Mouse (Mus musculus) left cerebral cortex, adult 2 months (tissue): Measurements from ENCODE around the gene Abhd14b. TPM values are rescaled to one million over a fixed set of nuclear protein-coding genes. Genes with fewer than 3 reads are reported as not detected.
A peak's percentile ranks its signal among the peaks of the same experiment; 100 is the strongest.

Experiments used
- DNase-seq, 2 experiments: peaks; one replicate each; pipeline ENCODE4 v3.0.0; 2021 to 2022; ENCODE audit warnings: low spot score in 2 of 2, mixed read lengths in 1 of 2; ENCODE audit errors: extremely low spot score in 1 of 2
- H3K27ac ChIP-seq: fragments of 200-600 bp; 2 replicates; pipeline ENCODE4 v1.8.1; 2022
- H3K4me3 ChIP-seq: fragments of 200-600 bp; 2 replicates; pipeline ENCODE4 v1.8.1; 2022
- CTCF ChIP-seq: fragments of 200-600 bp; IDR thresholded peaks from 2 replicates; pipeline ENCODE4 v1.8.1; 2022; ENCODE audit warnings: antibody characterized with exemption, mild to moderate bottlenecking, moderate library complexity
- intact Hi-C: fragments of 180-260 bp; cut with DNase I; formaldehyde crosslinking; loops from one replicate; pipeline ENCODE4 v1.15.1; 2025
- total RNA-seq, 2 experiments: library from RNA; stranded (reverse); gene quantifications; 2 replicates each; pipeline ENCODE4 v1.2.3; 2021

Abhd14b gene
- total RNA-seq, 2 experiments from 2014 or later, result 12.2 to 14.1 TPM

GRCm38 (mm10) chr9:106473081-106473752 is 26.0 kb downstream of the Abhd14b start:
- intact Hi-C loops, result loop anchor here (5.0 kb wide), 1 partner anchor 106 kb away; the partner anchor contains the start of gene Dusp7
- DNase-seq, result peak in 1 of 2 experiments; percentile 9
- H3K4me3 ChIP-seq, result no peak overlapping the region
- peak overlapping the region; percentile 83 for H3K27ac ChIP-seq
- TF ChIP-seq CTCF, result no peak

DNA sequence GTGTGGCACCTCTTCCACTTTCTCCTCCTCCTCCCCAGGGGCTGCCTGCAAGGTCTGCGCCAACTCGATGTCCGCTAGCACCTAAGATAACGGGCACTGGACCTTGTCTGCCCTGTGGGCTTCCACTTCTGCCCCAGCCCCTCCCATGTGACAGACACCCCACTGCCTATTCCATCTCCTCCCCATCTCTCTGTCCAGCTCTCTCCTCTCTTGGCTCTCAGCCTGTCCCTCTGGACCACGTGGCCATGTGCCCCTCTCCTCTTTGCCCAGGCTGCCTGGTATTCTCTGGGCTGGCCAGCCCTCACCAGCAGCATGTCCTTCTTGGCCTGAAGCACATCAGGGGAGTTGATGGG is 26.5 kb downstream of the Abhd14b start:
- no peak overlapping the region for H3K4me3 ChIP-seq
- H3K27ac ChIP-seq, result 0 out of 2 replicates have a peak overlapping the region, but pooled peaks have one; percentile 2
- DNase-seq, result peak; percentile 9 to 13
- TF ChIP-seq CTCF, result no peak
- intact Hi-C loops, result loop anchor here (5.0 kb wide), 1 partner anchor 106 kb away; the partner anchor contains the start of gene Dusp7

DNA sequence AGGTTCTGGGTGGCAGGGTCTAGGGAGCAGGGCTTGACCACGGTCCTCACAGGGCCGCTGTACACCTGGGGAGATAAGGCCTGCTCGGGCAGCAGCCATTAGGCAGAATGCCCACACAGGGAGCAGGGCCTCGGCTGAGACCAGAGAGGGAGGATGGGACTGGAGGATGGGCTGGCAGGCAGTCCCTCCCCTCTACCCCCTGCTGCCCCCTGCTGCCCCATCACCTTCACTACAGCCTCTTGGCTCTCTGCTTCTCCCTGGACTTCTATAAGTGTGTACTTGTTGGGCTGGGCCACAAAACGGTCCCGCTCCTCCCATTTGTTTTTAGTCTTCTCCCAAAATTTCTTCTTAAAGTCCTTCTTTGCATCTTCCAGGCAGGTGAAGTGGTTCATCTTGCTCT is 27.2 kb downstream of the Abhd14b start:
- peak; percentile 49 to 61 for DNase-seq
- intact Hi-C loops, result loop anchor here (5.0 kb wide), 1 partner anchor 107 kb away; the partner anchor contains the start of gene Dusp7
- TF ChIP-seq CTCF, result peak; percentile 67
- H3K4me3 ChIP-seq, result no peak overlapping the region
- H3K27ac ChIP-seq, result no peak overlapping the region

DNA sequence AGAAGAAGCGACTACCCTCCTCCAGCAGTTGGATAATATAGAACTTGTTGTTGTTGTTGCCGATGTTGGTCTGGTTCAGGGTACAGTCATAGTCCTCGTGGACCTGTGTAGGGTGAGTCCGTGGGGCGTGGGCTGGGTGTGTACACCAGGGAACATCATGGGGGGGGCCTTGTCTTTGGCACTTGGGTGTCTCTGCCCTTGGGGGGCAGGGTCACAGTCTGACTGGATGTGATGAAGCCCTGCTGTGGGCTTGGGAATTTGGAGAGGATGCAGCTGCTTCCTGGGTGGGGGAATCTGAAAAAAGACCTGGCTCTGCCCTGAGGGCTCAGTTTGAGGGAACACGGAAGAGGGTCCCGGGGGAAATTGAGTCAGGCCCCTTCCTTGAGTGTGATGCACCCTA is 27.8 kb downstream of the Abhd14b start:
- no peak overlapping the region for H3K27ac ChIP-seq
- intact Hi-C loops, result no loop called here
- no peak for TF ChIP-seq CTCF
- no peak overlapping the region for H3K4me3 ChIP-seq
- DNase-seq, result peak; percentile 7 to 8

GRCm38 (mm10) chr9:106475663-106476001 is 28.4 kb downstream of the Abhd14b start, which contains the start of gene Rrp9:
Gene Rrp9, plus strand, starts transcription at chr9:106475963.
- DNase-seq, result peak; percentile 10 to 16
- Histone ChIP-seq H3K27ac (peak within 1 kb of the TSS; percentile 84), H3K4me3 (peak within 1 kb of the TSS; percentile 28; the same call in 1 of the 2 replicates)
- no peak for TF ChIP-seq CTCF
- intact Hi-C loops, result loop anchor here (1.0 to 2.0 kb wide), 3 partner anchors 27 to 187 kb away; partner anchors contain the start of gene Rpl29

GRCm38 (mm10) chr9:106476002-106476923 is 29.0 kb downstream of the Abhd14b start:
- DNase-seq, result peak; percentile 29 to 31
- no peak for TF ChIP-seq CTCF
- Histone ChIP-seq H3K27ac (peak overlapping the region; percentile 84), H3K4me3 (peak overlapping the region; percentile 28; the same call in 1 of the 2 replicates)
- intact Hi-C loops, result loop anchor here (1.0 to 2.0 kb wide), 3 partner anchors 28 to 187 kb away; partner anchors contain the start of gene Rpl29

DNA sequence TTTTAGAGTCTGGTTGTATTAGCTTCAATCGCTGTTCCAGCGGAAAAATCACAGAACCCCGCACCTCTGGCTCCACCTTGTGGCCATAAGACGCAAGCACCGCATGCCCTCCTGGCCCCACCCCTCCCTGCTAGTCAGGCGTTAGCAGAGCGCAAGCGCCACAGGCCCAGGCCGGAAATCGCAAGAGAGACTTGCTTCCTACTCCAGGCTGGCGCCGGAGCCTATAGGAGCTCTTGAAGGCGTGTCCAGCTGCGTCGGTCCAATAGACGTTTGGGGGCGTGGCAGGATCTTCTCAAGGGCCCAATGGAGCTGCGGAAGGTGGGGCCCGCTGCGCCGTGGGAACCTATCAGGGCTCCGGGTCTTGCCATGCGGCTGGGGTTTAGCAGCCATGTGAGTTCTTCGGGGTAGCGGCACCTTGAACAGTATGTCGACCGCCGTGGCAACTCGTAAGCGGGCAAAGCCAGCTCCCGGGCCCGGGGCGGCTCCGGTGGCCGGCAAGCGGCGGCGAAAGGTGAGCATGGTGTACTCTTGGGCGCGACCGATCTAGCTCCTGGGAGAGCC is 29.7 kb downstream of the Abhd14b start, which contains the start of gene Parp3:
Parp3 (minus strand) TSS at position 26 of the 561 bp plus-strand sequence.
- intact Hi-C loops, result loop anchor here (1.0 to 2.0 kb wide), 3 partner anchors 29 to 188 kb away; partner anchors contain the start of gene Rpl29
- Histone ChIP-seq H3K4me3 (peak within 1 kb of the TSS; percentile 74), H3K27ac (peak within 1 kb of the TSS; percentile 84)
- DNase-seq, result peak; percentile 99
- TF ChIP-seq CTCF, result peak; percentile 99

- no peak for TF ChIP-seq CTCF
- peak; percentile 6 to 8 for DNase-seq
- H3K4me3 ChIP-seq, result peak overlapping the region; percentile 74
- intact Hi-C loops, result loop anchor here (2.0 kb wide), 2 partner anchors 49 to 189 kb away; partner anchors contain the start of gene Rpl29
- H3K27ac ChIP-seq, result peak overlapping the region; percentile 21; the same call in 1 of the 2 replicates
Observed at GRCm38 (mm10) chr9:106477649-106478048, 30.4 kb downstream of the Abhd14b start.

DNA sequence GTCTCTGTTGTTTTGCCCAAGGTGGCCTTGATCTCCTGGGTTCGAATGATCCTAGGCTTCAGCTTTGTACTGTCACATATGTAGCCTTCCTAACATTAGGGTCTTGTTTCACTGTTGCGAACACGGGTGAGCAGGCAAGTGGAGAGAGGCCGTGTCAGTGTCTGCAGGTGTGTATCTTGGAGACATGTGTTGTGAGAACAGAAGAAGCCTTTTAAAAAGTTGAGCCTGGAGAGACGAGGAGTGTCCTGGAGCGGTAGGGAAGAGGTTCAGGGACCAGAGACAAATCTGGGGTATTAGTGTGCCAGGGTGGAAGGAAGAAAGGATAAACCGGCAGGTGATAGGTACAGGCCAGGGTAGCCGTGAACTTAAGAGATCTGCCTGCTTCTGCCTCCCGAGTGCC is 30.8 kb downstream of the Abhd14b start:
- Histone ChIP-seq H3K4me3 (peak overlapping the region; percentile 74), H3K27ac (no peak overlapping the region)
- TF ChIP-seq CTCF, result no peak
- peak; percentile 5 for DNase-seq
- intact Hi-C loops, result no loop called here

- intact Hi-C loops, result no loop called here
- no peak overlapping the region for H3K27ac ChIP-seq
- no peak overlapping the region for H3K4me3 ChIP-seq
- DNase-seq, result peak; percentile 5 to 7
- TF ChIP-seq CTCF, result no peak
Observed at GRCm38 (mm10) chr9:106480541-106480940, 33.3 kb downstream of the Abhd14b start.

DNA sequence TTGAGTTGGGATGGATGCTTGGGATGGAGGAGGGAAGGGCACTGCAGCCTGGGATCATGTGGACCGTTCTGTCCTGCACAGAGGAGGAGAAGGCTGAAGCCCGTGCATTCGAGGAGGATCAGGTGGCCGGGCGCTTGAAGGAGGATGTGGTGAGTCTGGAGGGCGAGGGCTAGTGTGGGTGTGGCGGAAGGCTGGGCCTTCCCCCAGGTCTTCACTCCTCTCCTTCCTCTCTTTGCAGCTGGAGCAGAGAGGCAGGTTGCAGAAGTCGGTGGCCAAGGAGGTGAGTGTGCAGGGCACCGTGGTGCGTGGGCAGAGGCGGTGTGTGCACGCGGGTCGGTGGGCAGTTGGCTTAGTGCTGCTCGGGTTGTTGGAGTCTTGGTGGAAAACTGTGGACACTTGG is 33.8 kb downstream of the Abhd14b start:
- peak in 1 of 2 experiments; percentile 6 for DNase-seq
- no peak for TF ChIP-seq CTCF
- intact Hi-C loops, result no loop called here
- Histone ChIP-seq H3K27ac (no peak overlapping the region), H3K4me3 (no peak overlapping the region)
